Mouse (Mus musculus): ENCODE measurements around the gene Gipc1. TPM values are rescaled to one million over a fixed set of nuclear protein-coding genes. Genes with fewer than 3 reads are reported as not detected.

The Gipc1 gene
- polyA plus RNA-seq, 2 experiments, result 102 to 134 TPM

DNA sequence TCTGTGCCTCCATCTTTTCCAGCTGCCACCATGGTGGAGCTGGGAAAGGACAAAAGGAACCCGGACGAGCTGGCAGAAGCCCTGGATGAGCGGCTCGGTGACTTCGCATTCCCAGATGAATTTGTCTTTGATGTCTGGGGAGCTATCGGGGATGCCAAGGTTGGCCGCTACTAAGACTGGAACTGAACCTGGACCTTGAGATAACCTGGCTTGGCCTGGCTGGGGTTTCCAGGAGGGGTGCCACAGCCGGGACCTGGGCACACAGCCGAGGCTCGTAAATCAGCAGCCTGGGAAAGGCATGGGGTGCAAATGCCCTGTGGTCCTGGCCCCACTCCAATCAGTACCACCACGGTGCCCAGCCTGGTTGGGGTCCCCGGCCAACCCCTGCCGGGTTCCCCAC lies 11.6 kb downstream of the Gipc1 start:
- no peak overlapping the region for H3K4me2 ChIP-seq (replicated peaks; ENCODE audit: low read depth, low read length, severe bottlenecking)
- H3K36me3 ChIP-seq (ENCODE audit: control insufficient read depth, insufficient read depth, low read length), result peaks cover 8% of the 10 kb centered on the region
- no peak overlapping the region for H3K27ac ChIP-seq (replicated peaks; ENCODE audit: low read depth, low read length)
- 88% methylated on average over 12 of the region's 13 CpGs for WGBS
- DNase-seq (ENCODE audit: low spot score) (no peak), ATAC-seq (ENCODE audit: low FRiP score, low read depth) (no peak)
- TF ChIP-seq POLR2A (IDR thresholded peaks at IDR 0.05; ENCODE audit: borderline replicate concordance, extremely low read depth, insufficient read depth, insufficient read length), result no peak
- no peak overlapping the region for H3K4me3 ChIP-seq (replicated peaks; ENCODE audit: low read length)
- peaks cover 52% of the 10 kb centered on the region for H3K4me1 ChIP-seq (ENCODE audit: control insufficient read depth, insufficient read depth, low read length)
- no peaks in the 10 kb centered on the region for H3K27me3 ChIP-seq (ENCODE audit: control insufficient read depth, insufficient read depth, low read length)
- H3K9ac ChIP-seq (ENCODE audit: low read depth, low read length, severe bottlenecking), result no peak overlapping the region
- H3K9me3 ChIP-seq (ENCODE audit: control insufficient read depth, low read length), result no peaks in the 10 kb centered on the region

DNA sequence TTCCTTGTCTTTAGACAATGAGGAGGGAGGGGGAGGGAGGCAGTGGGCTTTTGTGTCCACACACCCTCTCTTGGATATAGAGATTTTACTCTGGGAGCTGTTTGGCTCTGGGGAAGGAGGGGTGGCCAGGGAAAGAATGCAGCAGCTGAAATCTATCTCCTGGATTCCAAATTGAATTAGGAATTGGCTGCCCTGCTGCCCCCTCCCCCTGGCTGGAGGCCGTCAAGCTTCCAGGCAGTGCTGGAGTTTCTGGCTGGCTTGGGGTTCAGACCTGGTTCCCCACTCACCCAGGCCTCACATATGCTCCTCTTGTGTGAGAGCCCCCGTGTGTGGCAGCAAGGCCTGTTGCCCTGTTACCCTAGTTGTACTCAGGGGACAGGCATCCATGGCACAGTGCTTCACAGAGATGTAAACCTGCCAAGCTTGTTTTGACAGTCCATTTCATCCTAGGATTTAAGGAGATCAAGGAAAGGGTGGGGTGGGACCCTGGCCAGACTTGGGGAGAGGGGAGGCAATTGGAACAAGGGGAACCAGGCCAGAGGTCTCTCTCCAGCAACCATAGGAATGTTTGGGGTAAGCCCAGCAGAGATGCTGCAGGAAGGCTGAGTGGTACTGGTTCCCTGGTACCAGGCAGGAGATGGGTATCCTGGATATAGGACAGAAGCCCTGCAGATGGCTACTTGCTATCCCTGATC lies 12.6 kb downstream of the Gipc1 start:
- Histone ChIP-seq H3K27ac (replicated peaks; ENCODE audit: low read depth, low read length) (no peak overlapping the region; the same call in 1 of the 2 replicates), H3K36me3 (ENCODE audit: control insufficient read depth, insufficient read depth, low read length) (peaks cover 12% of the 10 kb centered on the region), H3K4me2 (replicated peaks; ENCODE audit: low read depth, low read length, severe bottlenecking) (no peak overlapping the region), H3K27me3 (ENCODE audit: control insufficient read depth, insufficient read depth, low read length) (no peaks in the 10 kb centered on the region), H3K9ac (ENCODE audit: low read depth, low read length, severe bottlenecking) (no peak overlapping the region), H3K4me1 (ENCODE audit: control insufficient read depth, insufficient read depth, low read length) (peaks cover 50% of the 10 kb centered on the region), H3K4me3 (replicated peaks; ENCODE audit: low read length) (no peak overlapping the region), H3K9me3 (ENCODE audit: control insufficient read depth, low read length) (no peaks in the 10 kb centered on the region)
- WGBS, result 6% methylated on average over 2 of the region's 2 CpGs
- no peak for TF ChIP-seq POLR2A (IDR thresholded peaks at IDR 0.05; ENCODE audit: borderline replicate concordance, extremely low read depth, insufficient read depth, insufficient read length)
- no peak for ATAC-seq (ENCODE audit: low FRiP score, low read depth)
- DNase-seq (ENCODE audit: low spot score), result no peak

DNA sequence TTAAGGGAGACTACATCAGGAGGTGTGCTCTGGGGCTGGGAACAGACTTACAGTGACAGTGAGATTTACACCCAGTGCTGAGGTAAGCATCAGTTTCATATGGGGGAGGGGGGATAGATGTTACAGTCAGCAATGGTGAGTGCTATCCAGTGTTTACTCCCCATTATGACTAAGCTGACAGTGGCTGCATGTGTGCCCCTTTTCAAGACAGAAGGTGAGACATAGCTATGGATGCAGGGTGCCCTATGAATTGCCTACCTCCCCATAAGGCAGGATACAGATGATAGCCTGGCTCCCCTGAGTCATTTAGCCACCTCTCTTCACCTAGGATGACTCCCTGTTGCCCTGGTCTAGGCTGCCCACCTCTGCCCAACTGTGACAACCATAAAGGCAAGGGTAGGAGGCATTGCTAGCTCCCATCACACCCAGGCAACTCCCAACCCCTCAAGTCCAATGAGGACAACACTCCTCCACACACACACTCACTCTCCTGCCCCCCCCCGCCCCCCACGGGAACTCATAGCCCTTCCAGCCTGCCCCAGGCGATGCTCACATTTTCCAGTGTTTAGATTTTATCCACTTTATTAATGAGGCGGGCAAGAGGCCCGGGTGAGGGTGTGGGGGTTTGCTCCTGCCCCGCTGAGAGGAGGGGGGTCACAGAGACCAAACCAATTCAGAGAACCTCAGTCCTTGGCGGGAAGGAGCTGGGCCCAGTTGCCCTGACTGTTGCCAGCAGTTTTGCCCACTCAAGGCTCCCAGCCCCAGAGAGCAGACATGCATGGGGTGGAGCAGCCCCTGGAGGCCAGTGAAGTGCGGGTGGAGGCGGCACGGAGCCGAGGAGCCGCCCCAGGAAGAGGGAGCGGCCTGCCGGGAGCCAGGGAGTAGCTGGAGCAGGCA lies 13.7 kb downstream of the Gipc1 start, which contains the start of gene Ptger1:
Ptger1 (plus strand) TSS at position 710 of the 897 bp plus-strand sequence.
- H3K4me1 ChIP-seq (ENCODE audit: control insufficient read depth, insufficient read depth, low read length), result peaks cover 40% of the 10 kb centered on the region
- no peak within 1 kb of the TSS for H3K4me3 ChIP-seq (replicated peaks; ENCODE audit: low read length)
- H3K36me3 ChIP-seq (ENCODE audit: control insufficient read depth, insufficient read depth, low read length), result peaks cover 23% of the 10 kb centered on the region
- TF ChIP-seq POLR2A (IDR thresholded peaks at IDR 0.05; ENCODE audit: borderline replicate concordance, extremely low read depth, insufficient read depth, insufficient read length), result no peak
- ATAC-seq (ENCODE audit: low FRiP score, low read depth) (peak; percentile 9; the same call in 1 of the 2 replicates), DNase-seq (ENCODE audit: low spot score) (peak; percentile 34)
- no peaks in the 10 kb centered on the region for H3K27me3 ChIP-seq (ENCODE audit: control insufficient read depth, insufficient read depth, low read length)
- H3K27ac ChIP-seq (replicated peaks; ENCODE audit: low read depth, low read length), result no peak within 1 kb of the TSS
- peak within 1 kb of the TSS; percentile 28 for H3K4me2 ChIP-seq (replicated peaks; ENCODE audit: low read depth, low read length, severe bottlenecking)
- H3K9me3 ChIP-seq (ENCODE audit: control insufficient read depth, low read length), result no peaks in the 10 kb centered on the region
- WGBS, result 23% methylated on average over 14 of the region's 14 CpGs
- peak within 1 kb of the TSS; percentile 18; the same call in 1 of the 2 replicates for H3K9ac ChIP-seq (ENCODE audit: low read depth, low read length, severe bottlenecking)

DNA sequence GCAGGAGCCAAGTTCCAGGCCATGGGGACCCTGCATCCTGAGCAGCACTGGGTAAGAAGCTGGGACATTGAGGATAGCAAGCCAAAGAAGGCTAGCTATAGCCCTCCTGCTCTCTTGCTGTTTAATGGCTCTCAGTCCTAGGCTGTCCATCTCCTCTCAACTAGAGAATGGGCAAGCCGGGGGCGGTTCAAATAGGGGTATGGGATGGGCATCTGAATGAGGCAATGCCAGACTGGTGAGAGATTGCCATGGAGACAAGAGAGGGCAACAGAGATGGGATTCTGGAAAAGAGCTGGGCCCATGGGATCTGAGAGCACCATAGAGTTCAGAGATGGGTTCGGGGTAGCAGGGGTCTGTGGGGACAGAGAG lies 14.4 kb downstream of the Gipc1 start:
- H3K27me3 ChIP-seq (ENCODE audit: control insufficient read depth, insufficient read depth, low read length), result no peaks in the 10 kb centered on the region
- H3K9ac ChIP-seq (ENCODE audit: low read depth, low read length, severe bottlenecking), result peak overlapping the region; percentile 18; the same call in 1 of the 2 replicates
- no peak overlapping the region for H3K4me3 ChIP-seq (replicated peaks; ENCODE audit: low read length)
- peak overlapping the region; percentile 28 for H3K4me2 ChIP-seq (replicated peaks; ENCODE audit: low read depth, low read length, severe bottlenecking)
- TF ChIP-seq POLR2A (IDR thresholded peaks at IDR 0.05; ENCODE audit: borderline replicate concordance, extremely low read depth, insufficient read depth, insufficient read length), result no peak
- peaks cover 33% of the 10 kb centered on the region for H3K4me1 ChIP-seq (ENCODE audit: control insufficient read depth, insufficient read depth, low read length)
- peaks cover 29% of the 10 kb centered on the region for H3K36me3 ChIP-seq (ENCODE audit: control insufficient read depth, insufficient read depth, low read length)
- no peak for ATAC-seq (ENCODE audit: low FRiP score, low read depth)
- no peaks in the 10 kb centered on the region for H3K9me3 ChIP-seq (ENCODE audit: control insufficient read depth, low read length)
- DNase-seq (ENCODE audit: low spot score), result no peak
- H3K27ac ChIP-seq (replicated peaks; ENCODE audit: low read depth, low read length), result no peak overlapping the region
- WGBS, result 95% methylated on average over 3 of the region's 3 CpGs

DNA sequence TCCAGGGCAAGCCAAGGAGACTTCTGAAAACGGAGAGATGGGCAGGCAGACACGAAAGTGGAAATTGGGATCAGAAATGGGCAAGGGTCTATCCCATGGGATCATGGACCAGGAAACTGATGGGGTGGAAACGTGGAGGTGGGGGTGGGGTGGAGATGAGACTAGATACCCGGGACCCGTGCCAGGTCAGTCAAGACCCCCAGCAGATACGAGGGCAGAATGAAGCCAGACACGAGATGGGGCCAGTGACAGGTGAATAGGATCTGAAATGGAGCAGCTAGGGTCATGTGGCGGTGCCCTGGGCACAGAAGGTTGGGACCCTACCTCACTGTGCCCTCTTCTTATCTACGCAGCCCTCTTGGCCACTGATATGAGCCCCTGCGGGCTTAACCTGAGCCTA lies 15.0 kb downstream of the Gipc1 start:
- 83% methylated on average over 7 of the region's 10 CpGs for WGBS
- DNase-seq (ENCODE audit: low spot score) (no peak), ATAC-seq (ENCODE audit: low FRiP score, low read depth) (no peak)
- Histone ChIP-seq H3K4me1 (ENCODE audit: control insufficient read depth, insufficient read depth, low read length) (peaks cover 27% of the 10 kb centered on the region), H3K9ac (ENCODE audit: low read depth, low read length, severe bottlenecking) (no peak overlapping the region), H3K27me3 (ENCODE audit: control insufficient read depth, insufficient read depth, low read length) (no peaks in the 10 kb centered on the region), H3K4me2 (replicated peaks; ENCODE audit: low read depth, low read length, severe bottlenecking) (peak overlapping the region; percentile 82), H3K27ac (replicated peaks; ENCODE audit: low read depth, low read length) (no peak overlapping the region), H3K36me3 (ENCODE audit: control insufficient read depth, insufficient read depth, low read length) (peaks cover 33% of the 10 kb centered on the region), H3K4me3 (replicated peaks; ENCODE audit: low read length) (peak overlapping the region; percentile 40; the same call in 1 of the 2 replicates), H3K9me3 (ENCODE audit: control insufficient read depth, low read length) (no peaks in the 10 kb centered on the region)
- TF ChIP-seq POLR2A (IDR thresholded peaks at IDR 0.05; ENCODE audit: borderline replicate concordance, extremely low read depth, insufficient read depth, insufficient read length), result no peak
